Mouse (Mus musculus) erythroblast, embryonic 14.5 days (primary cell): Measurements from ENCODE around the gene Rhou. TPM values are rescaled to one million over a fixed set of nuclear protein-coding genes. Genes with fewer than 3 reads are reported as not detected.
A peak's percentile ranks its signal among the peaks of the same experiment; 100 is the strongest.

ENCODE experiments used
- H3K27me3 ChIP-seq: 2 replicates; pipeline ENCODE4 v1.6.1; 2012; ENCODE audit warnings: inconsistent platforms; ENCODE audit not compliant: control insufficient read depth
- H3K36me3 ChIP-seq: 2 replicates; pipeline ENCODE4 v1.6.1; 2012; ENCODE audit warnings: mild to moderate bottlenecking, inconsistent platforms; ENCODE audit not compliant: control insufficient read depth
- H3K4me1 ChIP-seq: 2 replicates; pipeline ENCODE4 v1.6.1; 2012; ENCODE audit warnings: inconsistent platforms; ENCODE audit not compliant: control insufficient read depth
- H3K4me3 ChIP-seq: replicated peaks from 2 replicates; pipeline ENCODE3; 2012; ENCODE audit warnings: moderate library complexity, mild to moderate bottlenecking, inconsistent platforms
- H3K9me3 ChIP-seq: 2 replicates; pipeline ENCODE4 v1.6.1; 2012; ENCODE audit warnings: low read length, inconsistent platforms, mixed read lengths; ENCODE audit not compliant: control insufficient read depth
- GATA1 ChIP-seq: IDR thresholded peaks from 2 replicates; pipeline ENCODE4 v1.6.1; 2012; ENCODE audit warnings: low read length, inconsistent platforms, mixed read lengths
- TAL1 ChIP-seq: IDR thresholded peaks from 3 replicates; pipeline ENCODE4 v1.6.1; 2012; ENCODE audit warnings: low read length, inconsistent platforms, mixed read lengths
- polyA plus RNA-seq: library from polyadenylated mRNA; stranded (reverse); fragments of >175 nt; gene quantifications from 2 replicates; pipeline ENCODE4 v1.2.3, GENCODE M21; 2012

Gene Rhou
- polyA plus RNA-seq, 1 experiment, result not detected

GRCm38 (mm10) chr8:123648245-123649170, 5.2 kb upstream of the Rhou start:
- H3K9me3 ChIP-seq, result no peaks in the 10 kb centered on the region
- H3K4me3 ChIP-seq, result no peak overlapping the region
- no peaks in the 10 kb centered on the region for H3K36me3 ChIP-seq
- H3K4me1 ChIP-seq, result no peaks in the 10 kb centered on the region
- no peak for TF ChIP-seq TAL1
- TF ChIP-seq GATA1, result no peak
- peaks cover 25% of the 10 kb centered on the region for H3K27me3 ChIP-seq

- no peaks in the 10 kb centered on the region for H3K9me3 ChIP-seq
- H3K36me3 ChIP-seq, result no peaks in the 10 kb centered on the region
- H3K4me1 ChIP-seq, result peaks cover 4% of the 10 kb centered on the region; the same call in 1 of the 2 replicates
- H3K4me3 ChIP-seq, result no peak overlapping the region
- peaks cover 32% of the 10 kb centered on the region for H3K27me3 ChIP-seq
- no peak for TF ChIP-seq GATA1
- no peak for TF ChIP-seq TAL1
These were observed 4.2 kb upstream of the Rhou start for GRCm38 (mm10) chr8:123649483-123649882.

GRCm38 (mm10) chr8:123651390-123652098, 2.2 kb upstream of the Rhou start:
- TF ChIP-seq GATA1 (no peak), TAL1 (no peak)
- peaks cover 4% of the 10 kb centered on the region; the same call in 1 of the 2 replicates for H3K4me1 ChIP-seq
- H3K27me3 ChIP-seq, result peaks cover 53% of the 10 kb centered on the region
- no peaks in the 10 kb centered on the region for H3K36me3 ChIP-seq
- no peaks in the 10 kb centered on the region for H3K9me3 ChIP-seq
- H3K4me3 ChIP-seq, result no peak overlapping the region

- peaks cover 59% of the 10 kb centered on the region for H3K27me3 ChIP-seq
- no peaks in the 10 kb centered on the region for H3K9me3 ChIP-seq
- TF ChIP-seq TAL1 (no peak), GATA1 (no peak)
- no peaks in the 10 kb centered on the region; the same call in 1 of the 2 replicates for H3K36me3 ChIP-seq
- H3K4me1 ChIP-seq, result peaks cover 4% of the 10 kb centered on the region; the same call in 1 of the 2 replicates
- no peak overlapping the region for H3K4me3 ChIP-seq
These were observed 1.1 kb upstream of the Rhou start for GRCm38 (mm10) chr8:123652641-123653040.

- H3K9me3 ChIP-seq, result no peaks in the 10 kb centered on the region
- no peaks in the 10 kb centered on the region; the same call in 1 of the 2 replicates for H3K36me3 ChIP-seq
- no peak for TF ChIP-seq TAL1
- no peak for TF ChIP-seq GATA1
- peaks cover 60% of the 10 kb centered on the region for H3K27me3 ChIP-seq
- H3K4me3 ChIP-seq, result peak overlapping the region; percentile 54
- H3K4me1 ChIP-seq, result peaks cover 4% of the 10 kb centered on the region; the same call in 1 of the 2 replicates
These were observed 353 bp downstream of the Rhou start for GRCm38 (mm10) chr8:123653994-123654569.

- no peaks in the 10 kb centered on the region for H3K9me3 ChIP-seq
These were observed 1.0 kb downstream of the Rhou start for GRCm38 (mm10) chr8:123654763-123655162.

GRCm38 (mm10) chr8:123655351-123655779, 1.6 kb downstream of the Rhou start:
- Histone ChIP-seq H3K36me3 (no peaks in the 10 kb centered on the region; the same call in 1 of the 2 replicates), H3K9me3 (no peaks in the 10 kb centered on the region), H3K27me3 (peaks cover 60% of the 10 kb centered on the region), H3K4me1 (peaks cover 4% of the 10 kb centered on the region; the same call in 1 of the 2 replicates), H3K4me3 (no peak overlapping the region)
- no peak for TF ChIP-seq TAL1
- TF ChIP-seq GATA1, result no peak

More at GRCm38 (mm10) chr8:123654763-123655162, 1.0 kb downstream of the Rhou start:
- TF ChIP-seq TAL1 (no peak), GATA1 (no peak)
- peaks cover 4% of the 10 kb centered on the region; the same call in 1 of the 2 replicates for H3K4me1 ChIP-seq
- peaks cover 60% of the 10 kb centered on the region for H3K27me3 ChIP-seq
- no peaks in the 10 kb centered on the region; the same call in 1 of the 2 replicates for H3K36me3 ChIP-seq
- no peak overlapping the region for H3K4me3 ChIP-seq

GRCm38 (mm10) chr8:123657826-123658225, 4.1 kb downstream of the Rhou start:
- TF ChIP-seq TAL1 (no peak), GATA1 (no peak)
- Histone ChIP-seq H3K4me3 (no peak overlapping the region), H3K4me1 (peaks cover 4% of the 10 kb centered on the region; the same call in 1 of the 2 replicates), H3K36me3 (no peaks in the 10 kb centered on the region; the same call in 1 of the 2 replicates), H3K9me3 (no peaks in the 10 kb centered on the region), H3K27me3 (peaks cover 44% of the 10 kb centered on the region)

GRCm38 (mm10) chr8:123659469-123660057, 5.8 kb downstream of the Rhou start:
- no peak for TF ChIP-seq TAL1
- no peak for TF ChIP-seq GATA1
- no peaks in the 10 kb centered on the region for H3K9me3 ChIP-seq
- peaks cover 27% of the 10 kb centered on the region for H3K27me3 ChIP-seq
- no peak overlapping the region for H3K4me3 ChIP-seq
- no peaks in the 10 kb centered on the region; the same call in 1 of the 2 replicates for H3K36me3 ChIP-seq
- no peaks in the 10 kb centered on the region for H3K4me1 ChIP-seq
